7 mouse cellular contexts compared by ENCODE assay signal in genomic region chr11:96673792-96674191, GRCm38 (mm10).
DNase-seq lines count a peak whose midpoint lies in the region; ATAC-seq lines count a peak whose summit lies in the region.

No protein-coding gene starts in this region.

- intact Hi-C loops in left cerebral cortex, postnatal 25 days (cut with DNase I): loop anchor here (2.0 to 5.0 kb wide), 2 partner anchors 121 to 395 kb away; no protein-coding TSS in a partner anchor

- no peak overlapping the region; the same call in 1 of the 2 replicates for H3K9ac ChIP-seq in forebrain, embryonic 12.5 days
- H3K9ac ChIP-seq in hindbrain, embryonic 14.5 days: peak overlapping the region; percentile 2; the same call in 1 of the 2 replicates
- no peak overlapping the region for H3K9ac ChIP-seq in stomach, embryonic 14.5 days (replicated peaks; ENCODE audit: low read depth, low read length)

- peak; percentile 75 for ATAC-seq in forebrain, embryonic 12.5 days (ENCODE audit: low FRiP score)
- ATAC-seq in hindbrain, embryonic 14.5 days (ENCODE audit: low FRiP score): peak; percentile 82
- ATAC-seq in megakaryocyte progenitor cell, adult 5-6 weeks (replicated peaks; ENCODE audit: poor library complexity): peak; percentile 76
- ATAC-seq in stomach, embryonic 14.5 days (ENCODE audit: insufficient number of reproducible peaks, insufficient read depth, low FRiP score, low read depth): peak; percentile 72; the same call in 1 of the 2 replicates

- no peak overlapping the region for H3K4me3 ChIP-seq in forebrain, embryonic 12.5 days (replicated peaks)
- H3K4me3 ChIP-seq in hindbrain, embryonic 14.5 days (replicated peaks; ENCODE audit: low read length): 0 out of 2 replicates have a peak overlapping the region, but pooled peaks have one; percentile 1
- no peak overlapping the region for H3K4me3 ChIP-seq in stomach, embryonic 14.5 days (ENCODE audit: low read depth, low read length)

- no peaks in the 10 kb centered on the region for H3K36me3 ChIP-seq in forebrain, embryonic 12.5 days (replicated peaks)
- no peaks in the 10 kb centered on the region for H3K36me3 ChIP-seq in hindbrain, embryonic 14.5 days (replicated peaks; ENCODE audit: control insufficient read depth, insufficient read depth)
- H3K36me3 ChIP-seq in stomach, embryonic 14.5 days (ENCODE audit: control insufficient read depth, insufficient read depth, low read length): no peaks in the 10 kb centered on the region

- no peak overlapping the region for H3K27ac ChIP-seq in forebrain, embryonic 12.5 days
- peak overlapping the region; percentile 60 for H3K27ac ChIP-seq in hindbrain, embryonic 14.5 days
- H3K27ac ChIP-seq in stomach, embryonic 14.5 days (ENCODE audit: low read length): no peak overlapping the region

- H3K4me1 ChIP-seq in forebrain, embryonic 12.5 days: peaks cover 11% of the 10 kb centered on the region; the same call in 1 of the 2 replicates
- peaks cover 8% of the 10 kb centered on the region; the same call in 1 of the 2 replicates for H3K4me1 ChIP-seq in hindbrain, embryonic 14.5 days (replicated peaks; ENCODE audit: control insufficient read depth, insufficient read depth, low read length)
- peaks cover 12% of the 10 kb centered on the region for H3K4me1 ChIP-seq in stomach, embryonic 14.5 days (ENCODE audit: control insufficient read depth, insufficient read depth, low read length)

- H3K9me3 ChIP-seq in forebrain, embryonic 12.5 days: no peaks in the 10 kb centered on the region
- no peaks in the 10 kb centered on the region for H3K9me3 ChIP-seq in hindbrain, embryonic 14.5 days (ENCODE audit: control insufficient read depth, low read length)
- H3K9me3 ChIP-seq in stomach, embryonic 14.5 days (ENCODE audit: control insufficient read depth, low read depth, low read length): no peaks in the 10 kb centered on the region

- DNase-seq in ES-CJ7 (ENCODE audit: low read depth, low spot score): peak; percentile 58
- peak; percentile 21 to 35 for DNase-seq in adrenal gland, adult 18-20 months (ENCODE audit: low spot score in 2 of 2)
- DNase-seq in hindbrain, embryonic 14.5 days (ENCODE audit: low spot score): peak; percentile 79
- peak; percentile 35 to 70 for DNase-seq in left cerebral cortex, postnatal 25 days (ENCODE audit: low spot score in 2 of 2)

- under 1% methylated on average over 6 of the region's 6 CpGs for WGBS in forebrain, embryonic 12.5 days
- WGBS in hindbrain, embryonic 14.5 days: 11% methylated on average over 6 of the region's 6 CpGs
- WGBS in stomach, embryonic 14.5 days: 6% methylated on average over 6 of the region's 6 CpGs

- H3K27me3 ChIP-seq in forebrain, embryonic 12.5 days: peaks cover 14% of the 10 kb centered on the region; the same call in 1 of the 2 replicates
- no peaks in the 10 kb centered on the region for H3K27me3 ChIP-seq in hindbrain, embryonic 14.5 days (ENCODE audit: control insufficient read depth, insufficient read depth, low read length)
- H3K27me3 ChIP-seq in stomach, embryonic 14.5 days (ENCODE audit: control insufficient read depth, insufficient read depth, low read length): no peaks in the 10 kb centered on the region

- peak overlapping the region; percentile 38 for H3K4me2 ChIP-seq in forebrain, embryonic 12.5 days
- peak overlapping the region; percentile 34 for H3K4me2 ChIP-seq in hindbrain, embryonic 14.5 days (replicated peaks)
- H3K4me2 ChIP-seq in stomach, embryonic 14.5 days (replicated peaks; ENCODE audit: low read depth, low read length): peak overlapping the region; percentile 28; the same call in 1 of the 2 replicates

Comparison
In these comparisons a context has a peak if more than half of its experiments do, and no peak if none do; other contexts are left out.
1. DNase-seq: peak in every context shown above with its lines; median percentile 79 in hindbrain, embryonic 14.5 days; 58 in ES-CJ7; 52 in left cerebral cortex, postnatal 25 days; 28 in adrenal gland, adult 18-20 months.